Mouse (Mus musculus): ENCODE data around the gene Ppp2r5c.

Gene Ppp2r5c

GRCm38 (mm10) chr12:110511201-110511600, 64.3 kb downstream of the Ppp2r5c start:
- no peak for DNase-seq (ENCODE audit: low spot score in 2 of 2)

DNA sequence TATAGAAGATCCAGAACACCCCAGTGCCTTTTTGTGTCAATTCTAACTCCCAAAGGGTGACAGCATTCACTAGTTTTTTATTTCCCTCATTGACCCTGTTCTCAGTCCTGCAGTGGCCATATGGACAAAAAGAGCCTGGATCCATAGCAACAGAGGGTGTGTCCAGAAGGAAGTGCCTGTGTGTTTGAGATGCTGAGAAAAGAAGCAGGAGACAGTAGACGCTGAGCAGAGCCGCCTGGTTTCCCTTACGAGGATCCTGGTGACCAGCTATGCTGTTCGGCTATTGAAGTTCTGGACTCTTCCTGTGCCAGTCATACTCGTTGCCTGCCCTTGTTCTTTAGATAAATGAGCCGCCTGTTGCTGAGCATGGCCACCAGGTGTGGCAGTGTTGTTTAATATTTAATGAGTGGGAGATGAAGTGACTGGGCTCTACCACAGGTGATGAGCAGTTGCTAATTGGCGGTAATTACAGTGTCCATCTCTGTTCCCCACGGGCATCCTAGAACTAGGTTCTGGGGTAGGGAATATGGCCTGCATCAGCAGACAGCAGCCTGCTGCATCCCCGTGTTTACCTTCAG, 65.0 kb downstream of the Ppp2r5c start:
- DNase-seq (ENCODE audit: low spot score in 2 of 2) = no peak

- DNase-seq (ENCODE audit: low spot score in 2 of 2) = no peak
Measured at GRCm38 (mm10) chr12:110512884-110513283, 66.0 kb downstream of the Ppp2r5c start.

- no peak for DNase-seq (ENCODE audit: low spot score in 2 of 2)
Measured at GRCm38 (mm10) chr12:110515676-110516075, 68.8 kb downstream of the Ppp2r5c start.

DNA sequence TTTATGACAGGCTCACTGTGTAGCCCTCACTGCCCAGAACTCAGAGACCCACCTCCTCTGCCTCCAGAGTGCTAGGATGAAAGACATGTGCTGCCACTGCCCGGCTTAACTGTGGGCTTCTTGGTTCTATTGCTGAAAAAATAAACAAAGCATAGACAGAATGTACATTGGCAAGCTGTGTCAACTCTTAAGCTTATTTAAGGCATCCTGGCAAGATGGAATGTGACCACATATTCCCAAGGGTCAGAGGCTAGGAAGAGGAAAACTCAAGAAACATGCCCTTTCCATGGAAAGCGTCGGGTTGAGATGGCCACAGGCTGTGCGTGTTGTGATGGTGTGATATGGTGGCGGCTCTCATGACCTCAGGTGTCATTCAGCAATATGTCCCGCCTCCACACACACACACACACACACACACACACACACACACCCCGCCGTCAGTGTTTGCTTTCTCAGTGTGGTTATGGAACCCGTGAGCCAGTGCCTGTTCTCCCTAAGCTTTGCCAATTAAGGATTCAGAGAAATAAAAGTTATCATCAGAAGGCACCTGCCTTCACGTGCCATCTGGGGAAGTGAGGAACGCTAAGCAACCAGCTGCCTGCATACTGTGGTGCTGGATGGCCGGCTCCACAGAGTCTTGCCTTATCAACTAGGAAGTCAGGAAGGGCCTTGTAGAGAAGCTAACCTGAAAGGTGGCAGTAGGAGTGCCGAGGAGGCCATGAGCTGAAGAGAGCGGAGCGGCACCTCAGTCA, 73.5 kb downstream of the Ppp2r5c start:
- DNase-seq (ENCODE audit: low spot score in 2 of 2) = no peak

DNA sequence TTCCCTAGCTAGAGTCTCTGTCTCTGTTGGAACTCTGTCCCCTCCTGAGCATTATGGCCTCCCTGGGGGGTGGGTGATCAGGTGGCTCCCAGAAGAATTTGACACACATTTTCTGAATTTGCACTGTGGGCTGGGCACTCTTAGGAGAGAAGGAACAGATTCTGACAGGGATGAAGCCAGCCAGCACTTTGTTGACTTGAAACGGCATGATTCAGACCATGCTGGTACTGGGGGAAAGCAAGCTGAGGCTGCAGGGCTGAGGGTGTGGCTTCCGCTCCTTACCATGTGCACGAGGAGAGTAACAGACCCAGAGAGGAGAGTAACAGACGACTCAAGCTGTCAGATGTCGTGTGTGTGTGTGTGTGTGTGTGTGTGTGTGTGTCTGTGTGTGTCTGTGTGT, 76.6 kb downstream of the Ppp2r5c start:
- DNase-seq (ENCODE audit: low spot score in 2 of 2) = no peak

DNA sequence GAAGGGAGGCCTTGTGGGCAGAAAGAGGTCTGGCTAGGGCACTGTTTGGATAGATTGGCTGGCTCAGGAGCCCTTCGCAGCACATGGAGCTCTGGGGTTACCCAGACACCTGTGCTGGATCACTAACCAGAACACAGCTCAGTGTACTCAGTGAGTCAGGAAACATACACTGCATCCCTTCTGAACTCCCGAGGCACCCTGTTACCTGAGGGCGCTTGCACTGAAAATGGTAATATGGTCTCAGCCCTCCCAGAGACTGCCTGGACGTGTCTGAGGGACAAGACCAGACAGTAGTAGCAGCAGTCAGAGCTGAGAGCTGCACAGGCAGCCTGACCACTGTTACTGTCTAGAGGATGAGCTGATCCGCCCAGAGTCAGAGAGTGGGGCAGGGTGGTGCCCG, 85.8 kb downstream of the Ppp2r5c start:
- no peak for DNase-seq (ENCODE audit: low spot score in 2 of 2)

GRCm38 (mm10) chr12:110533151-110533550, 86.2 kb downstream of the Ppp2r5c start:
- no peak for DNase-seq (ENCODE audit: low spot score in 2 of 2)

- no peak for DNase-seq (ENCODE audit: low spot score in 2 of 2)
Measured at GRCm38 (mm10) chr12:110533832-110534231, 86.9 kb downstream of the Ppp2r5c start.

GRCm38 (mm10) chr12:110535361-110535760, 88.4 kb downstream of the Ppp2r5c start:
- no peak for DNase-seq (ENCODE audit: low spot score in 2 of 2)

DNA sequence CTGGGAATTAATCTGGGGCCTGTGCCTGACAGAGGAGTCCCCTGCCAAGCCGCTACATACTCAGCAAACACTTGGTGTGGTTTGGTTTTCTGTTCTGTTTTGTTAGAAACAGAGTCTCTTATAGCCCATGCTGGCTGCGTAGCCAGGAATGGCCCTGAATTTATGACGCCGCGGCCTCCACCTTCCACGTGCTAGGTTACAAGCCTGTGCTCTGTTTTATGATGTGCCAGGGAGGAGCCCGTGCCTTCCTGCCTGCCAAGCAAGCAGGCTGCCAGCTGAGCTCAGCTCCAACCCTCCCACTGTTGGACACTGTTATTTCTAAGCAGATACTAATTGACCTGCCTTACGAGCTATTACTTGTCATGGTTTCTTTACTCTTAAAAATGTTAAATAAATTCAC, 90.8 kb downstream of the Ppp2r5c start:
- DNase-seq (ENCODE audit: low spot score in 2 of 2) = no peak

DNA sequence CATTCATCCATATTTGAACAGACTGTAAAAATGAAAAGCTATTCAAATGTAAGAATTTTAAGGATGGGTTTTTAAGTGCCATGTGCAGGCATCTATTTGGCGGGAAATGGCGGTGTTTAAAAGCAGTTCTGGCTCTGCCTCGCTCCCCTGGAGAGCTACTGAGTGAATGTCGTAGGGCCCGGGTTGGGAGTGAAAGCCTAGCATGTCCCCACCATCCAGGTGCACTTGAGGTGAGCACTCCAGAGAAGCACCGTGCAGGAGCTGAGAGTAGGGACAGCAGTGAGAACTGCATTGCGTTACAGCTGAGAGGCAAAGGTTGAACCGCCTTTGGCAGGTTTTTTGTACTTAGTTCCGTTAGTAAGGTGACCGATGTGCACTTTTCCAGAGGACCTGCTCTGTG, 92.4 kb downstream of the Ppp2r5c start:
- DNase-seq (ENCODE audit: low spot score in 2 of 2) = no peak

- DNase-seq (ENCODE audit: low spot score in 2 of 2) = no peak
Measured at GRCm38 (mm10) chr12:110539798-110540197, 92.9 kb downstream of the Ppp2r5c start.

GRCm38 (mm10) chr12:110540273-110540672, 93.4 kb downstream of the Ppp2r5c start:
- no peak for DNase-seq (ENCODE audit: low spot score in 2 of 2)

- no peak for DNase-seq (ENCODE audit: low spot score in 2 of 2)
Measured at GRCm38 (mm10) chr12:110541001-110541400, 94.1 kb downstream of the Ppp2r5c start.

GRCm38 (mm10) chr12:110541528-110541927, 94.6 kb downstream of the Ppp2r5c start:
- DNase-seq (ENCODE audit: low spot score in 2 of 2) = no peak

DNA sequence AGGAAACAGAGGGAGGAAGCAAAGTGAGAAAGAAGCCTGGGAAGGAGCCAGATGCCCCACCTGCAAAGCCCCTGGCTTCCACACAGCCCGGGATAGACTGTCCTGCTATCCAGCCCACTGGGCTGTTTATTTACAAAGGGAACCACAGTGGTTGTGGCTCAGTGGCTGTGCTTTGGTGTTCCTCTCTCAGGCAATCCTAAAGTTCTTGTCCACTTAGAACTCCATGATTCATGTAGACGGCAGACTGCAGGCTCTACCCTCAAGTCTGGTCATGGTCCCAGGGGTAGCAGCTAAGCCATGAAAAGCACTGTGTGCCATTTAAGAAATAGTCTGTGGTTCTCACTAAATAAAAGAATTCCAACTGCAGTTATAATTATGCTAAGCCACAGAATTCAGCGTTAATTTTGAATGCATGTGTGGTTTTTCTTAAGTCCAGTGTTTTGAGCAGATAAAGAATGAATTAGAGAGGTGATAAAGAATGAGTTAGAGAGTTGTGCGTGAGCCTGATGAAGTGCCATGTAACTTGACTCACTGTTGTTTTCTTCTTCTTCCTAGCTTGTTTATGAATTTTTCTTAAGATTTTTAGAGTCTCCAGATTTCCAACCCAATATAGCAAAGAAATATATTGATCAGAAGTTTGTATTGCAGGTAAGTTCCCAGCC, 98.3 kb downstream of the Ppp2r5c start:
- no peak for DNase-seq (ENCODE audit: low spot score in 2 of 2)

DNA sequence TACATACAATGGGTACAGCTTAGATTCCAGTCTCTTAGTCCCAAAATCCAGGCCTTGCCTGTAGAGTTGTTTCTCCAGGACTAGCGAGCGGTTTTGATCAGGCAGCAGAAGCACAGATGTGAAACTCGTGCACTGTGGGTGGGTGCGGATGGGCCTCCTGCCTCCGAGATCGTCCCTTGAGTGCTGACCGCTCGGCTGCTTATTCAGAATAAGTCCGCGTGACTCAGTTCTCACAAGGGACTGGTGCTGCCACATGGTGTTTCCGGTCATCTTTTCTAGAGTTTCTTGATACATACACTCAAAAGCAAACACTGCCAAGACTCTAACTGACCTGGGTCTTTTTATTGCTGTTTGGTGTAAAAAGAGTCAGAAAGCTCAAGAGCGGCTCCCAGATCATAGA, 100.7 kb downstream of the Ppp2r5c start:
- DNase-seq (ENCODE audit: low spot score in 2 of 2) = no peak

DNA sequence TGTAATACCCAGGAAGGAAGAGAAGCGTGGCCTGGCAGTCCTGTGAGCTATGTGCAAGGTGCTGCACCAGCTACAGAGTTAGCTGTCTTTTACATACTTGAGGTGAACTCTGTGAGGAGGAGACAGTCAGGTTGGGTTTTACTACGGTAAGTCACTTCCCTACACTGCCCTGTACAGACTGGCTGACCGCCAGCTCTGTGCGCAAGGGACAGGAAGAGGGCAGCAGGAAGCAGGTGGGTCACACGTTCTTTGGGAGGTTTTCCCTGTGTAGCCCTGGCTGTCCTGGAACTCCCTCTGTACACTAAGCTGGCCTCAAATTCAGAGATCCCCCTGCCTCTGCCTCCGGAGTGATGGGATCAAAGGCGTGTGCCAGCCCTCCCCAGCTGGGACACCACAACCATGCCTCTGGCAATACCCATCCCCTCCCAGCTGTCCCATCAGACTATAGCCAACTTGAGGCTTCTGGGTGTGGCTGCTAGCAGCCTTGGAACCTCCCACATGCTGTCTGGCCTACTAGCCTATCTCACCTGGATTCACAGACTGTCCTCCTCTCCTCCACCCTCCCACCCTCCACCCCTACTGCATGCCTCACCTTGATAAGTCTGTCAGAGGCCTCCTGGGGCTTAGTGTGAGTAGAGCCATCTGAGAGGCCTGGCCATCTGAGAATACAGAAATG, 102.7 kb downstream of the Ppp2r5c start:
- DNase-seq (ENCODE audit: low spot score in 2 of 2) = no peak

- DNase-seq (ENCODE audit: low spot score in 2 of 2) = no peak
Measured at GRCm38 (mm10) chr12:110550364-110550763, 103.4 kb downstream of the Ppp2r5c start.

DNA sequence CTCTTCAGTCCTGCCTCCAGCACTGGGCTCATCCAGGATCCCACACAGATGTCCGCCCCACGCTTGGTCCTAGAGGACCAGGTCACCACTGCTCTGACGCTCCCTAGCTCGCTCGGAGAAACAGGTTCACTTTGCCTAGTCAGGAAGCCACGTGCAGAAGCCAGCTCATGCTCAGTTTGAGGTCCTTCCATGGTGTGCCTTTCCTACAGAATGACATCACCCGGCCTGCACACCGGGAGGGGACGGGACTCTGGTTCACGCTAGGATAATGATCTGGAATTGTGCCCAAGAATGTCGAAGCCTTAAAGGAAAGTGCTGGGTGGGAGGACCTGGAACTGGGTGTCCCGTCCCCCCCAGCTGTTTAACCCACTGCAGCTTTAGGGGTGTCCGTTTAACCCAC, 105.2 kb downstream of the Ppp2r5c start:
- no peak for DNase-seq (ENCODE audit: low spot score in 2 of 2)

- DNase-seq (ENCODE audit: low spot score in 2 of 2) = no peak
Measured at GRCm38 (mm10) chr12:110553362-110553761, 106.4 kb downstream of the Ppp2r5c start.

Data from spleen, postnatal 14 days (tissue).